Mouse (Mus musculus) heart, adult 9 months (tissue): ENCODE data around the gene Hectd1.

Experiments
- DNase-seq, 2 experiments: peaks; one replicate each; pipeline ENCODE4 v3.0.0; 2022; ENCODE audit warnings: low spot score in 2 of 2

Gene Hectd1

GRCm38 (mm10) chr12:51704572-51704971, 124.8 kb downstream of the Hectd1 start:
- no peak for DNase-seq

GRCm38 (mm10) chr12:51703859-51704258, 125.5 kb downstream of the Hectd1 start:
- DNase-seq: no peak

DNA sequence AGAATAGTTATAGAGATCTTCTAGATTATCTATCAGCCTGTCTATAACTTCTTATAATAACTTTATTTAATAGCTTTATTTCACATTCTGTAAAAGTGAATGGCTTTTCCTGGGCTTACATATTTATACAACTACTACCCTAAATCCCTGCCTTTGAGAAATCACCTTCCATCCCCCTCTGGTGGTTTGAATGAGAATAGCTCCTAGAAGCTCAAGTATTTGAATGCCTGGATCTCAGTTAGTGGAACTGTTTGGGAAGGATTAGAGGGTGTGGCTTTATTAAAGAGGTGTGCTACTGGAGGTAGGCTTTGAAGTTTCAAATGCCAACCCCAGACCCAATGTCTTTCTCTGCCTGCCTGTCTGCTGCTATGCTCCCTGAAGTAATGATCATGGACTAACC, 127.6 kb downstream of the Hectd1 start:
- DNase-seq: no peak

DNA sequence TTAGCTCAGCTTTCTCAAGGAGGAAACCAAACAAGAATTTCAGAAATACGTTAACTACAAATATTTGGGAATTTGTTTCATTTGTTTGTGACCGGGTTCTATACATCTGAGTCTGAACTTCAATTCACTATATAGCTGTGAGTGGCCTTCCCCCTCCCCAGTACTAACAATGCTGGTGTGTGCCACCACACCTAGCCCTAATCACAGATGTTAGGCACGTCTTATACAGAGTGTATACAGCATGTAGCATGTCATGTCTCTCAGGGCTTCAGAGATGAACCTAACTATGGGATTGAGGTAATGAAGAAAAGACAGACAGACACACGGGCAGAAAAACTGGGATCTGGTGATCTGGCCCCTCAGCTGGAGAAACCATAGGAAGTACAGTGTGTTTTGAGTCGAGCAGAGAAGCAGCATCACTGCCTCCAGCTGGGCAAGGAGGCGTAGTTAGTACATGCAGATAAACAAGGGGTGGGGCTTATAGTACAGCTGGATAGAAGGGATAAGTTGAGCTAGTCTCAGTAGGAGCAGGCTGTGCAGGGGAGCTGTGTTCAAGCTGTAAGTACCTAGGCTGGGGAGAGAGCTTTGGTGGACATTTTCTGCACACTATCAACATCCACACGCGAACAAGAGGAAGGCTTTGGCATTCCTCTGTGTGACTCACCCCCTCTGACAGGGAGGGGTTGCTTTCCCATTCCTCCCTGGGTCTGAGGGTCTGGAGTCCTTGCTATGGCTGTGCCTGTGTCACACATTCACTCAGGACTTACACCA, 129.5 kb downstream of the Hectd1 start:
- no peak for DNase-seq

GRCm38 (mm10) chr12:51696157-51696556, 133.2 kb downstream of the Hectd1 start:
- no peak for DNase-seq

- DNase-seq: no peak
Observed at GRCm38 (mm10) chr12:51694966-51695365, 134.4 kb downstream of the Hectd1 start.

DNA sequence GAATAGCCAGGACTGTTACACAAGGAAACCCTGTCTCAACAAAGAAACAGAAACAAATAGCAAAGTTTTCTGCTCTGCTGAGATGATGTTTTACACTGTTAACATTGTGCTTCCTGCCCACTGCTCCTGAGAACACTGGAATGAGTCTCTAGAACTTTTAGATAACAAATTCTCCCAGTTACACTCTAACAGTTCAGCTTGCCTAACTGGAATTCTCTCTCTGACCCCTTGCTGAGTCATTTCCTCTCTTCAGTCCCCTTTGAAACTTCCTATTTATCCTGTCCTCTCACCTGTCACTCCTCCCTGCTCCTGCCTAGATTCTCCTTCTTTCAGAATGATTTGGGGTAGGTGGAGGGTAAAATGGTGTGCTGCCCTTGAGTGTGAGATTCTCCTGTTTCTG, 135.2 kb downstream of the Hectd1 start:
- DNase-seq: no peak
